Mouse (Mus musculus): ENCODE data around the gene Sbk1.
A peak's percentile ranks its signal among the peaks of the same experiment; 100 is the strongest.

Gene Sbk1

DNA sequence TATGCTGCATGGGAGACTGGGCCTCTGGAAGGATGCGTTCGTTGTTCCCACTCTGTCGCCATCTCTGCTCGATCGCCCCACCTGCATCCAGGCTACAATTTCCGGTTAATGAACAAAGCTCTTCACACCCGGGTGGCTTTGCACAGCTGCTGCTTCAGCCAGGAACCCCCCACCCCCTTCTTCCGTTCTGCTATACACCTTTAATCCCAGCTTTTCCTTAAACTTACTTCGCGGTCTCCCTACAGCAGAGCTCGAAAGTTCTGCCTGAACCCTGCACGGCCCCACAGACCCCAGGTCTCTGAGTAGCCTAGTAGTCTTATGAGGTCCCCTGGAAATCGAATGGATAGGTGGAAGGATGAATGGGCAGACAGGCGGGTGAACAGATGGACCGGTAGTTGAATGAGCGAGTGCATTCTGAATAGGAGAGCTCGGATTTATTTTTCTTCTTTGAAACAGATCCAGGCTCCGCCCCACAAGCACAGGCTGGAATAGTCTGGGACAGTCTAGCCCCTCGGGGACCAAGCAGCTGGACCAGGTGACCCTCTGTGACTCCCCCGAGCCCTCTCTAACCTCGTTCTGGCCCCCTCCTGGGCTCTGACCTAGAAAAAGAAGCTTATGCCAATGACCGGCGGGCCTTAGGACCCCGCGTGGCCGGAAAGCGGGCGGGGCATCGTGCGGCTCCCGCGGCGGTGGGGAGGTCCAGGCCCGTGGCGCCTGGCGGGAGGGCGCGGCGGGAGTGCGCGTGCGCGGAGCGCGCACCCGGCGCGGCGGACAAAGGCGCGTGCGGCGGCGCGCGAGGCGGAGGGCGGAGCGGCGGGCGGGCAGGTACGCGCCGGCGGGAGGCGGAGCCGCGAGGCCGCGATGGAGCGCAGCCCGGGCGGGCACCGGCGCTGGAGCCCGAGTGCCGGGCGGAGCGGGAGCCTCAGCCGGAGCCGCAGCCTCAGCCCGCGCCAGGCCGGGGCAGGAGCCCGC is at the start of gene Sbk1:
TSS of gene Sbk1 (plus strand) at position 908 of the 972 bp plus-strand sequence.
- peak; percentile 93 to 97 for DNase-seq

DNA sequence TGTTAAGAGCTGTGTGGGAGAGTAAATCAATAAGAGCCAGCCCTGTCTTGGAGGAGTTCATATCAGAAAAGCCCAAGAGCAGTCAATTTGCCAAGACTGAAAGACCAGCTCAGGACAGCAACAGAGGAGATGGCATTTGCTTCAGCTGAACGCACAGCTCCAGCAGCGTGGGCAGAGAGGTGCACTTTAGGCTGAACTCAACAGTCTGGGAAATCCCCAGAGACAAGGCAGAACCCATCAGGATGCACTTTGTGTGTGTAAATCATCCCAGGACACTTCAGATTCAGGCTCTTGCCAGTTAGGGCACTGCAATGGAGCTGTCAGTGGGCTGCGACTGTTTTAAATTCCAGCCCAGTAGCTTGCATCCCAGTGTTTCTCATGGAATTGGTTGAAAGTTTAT is 49.7 kb upstream of the Sbk1 start:
- no peak for DNase-seq

DNA sequence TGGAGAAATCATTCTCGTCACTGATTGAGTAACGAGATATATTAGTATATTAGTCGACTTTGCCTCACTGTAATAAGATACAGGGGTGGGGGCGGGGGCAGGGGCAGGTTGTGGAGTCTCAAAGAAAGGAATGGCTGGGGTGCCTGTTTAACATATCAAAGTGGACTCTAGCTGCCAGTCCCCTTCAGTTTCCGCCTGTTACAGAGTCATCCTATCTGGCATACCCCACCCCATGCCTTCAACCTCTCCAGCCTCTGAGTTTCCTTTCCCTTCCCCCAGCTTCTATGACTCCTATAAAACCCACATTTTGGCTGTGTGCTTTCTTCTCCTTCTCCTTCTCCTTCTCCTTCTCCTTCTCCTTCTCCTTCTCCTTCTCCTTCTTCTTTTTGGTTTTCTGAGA is 46.3 kb upstream of the Sbk1 start:
- DNase-seq, result no peak

DNA sequence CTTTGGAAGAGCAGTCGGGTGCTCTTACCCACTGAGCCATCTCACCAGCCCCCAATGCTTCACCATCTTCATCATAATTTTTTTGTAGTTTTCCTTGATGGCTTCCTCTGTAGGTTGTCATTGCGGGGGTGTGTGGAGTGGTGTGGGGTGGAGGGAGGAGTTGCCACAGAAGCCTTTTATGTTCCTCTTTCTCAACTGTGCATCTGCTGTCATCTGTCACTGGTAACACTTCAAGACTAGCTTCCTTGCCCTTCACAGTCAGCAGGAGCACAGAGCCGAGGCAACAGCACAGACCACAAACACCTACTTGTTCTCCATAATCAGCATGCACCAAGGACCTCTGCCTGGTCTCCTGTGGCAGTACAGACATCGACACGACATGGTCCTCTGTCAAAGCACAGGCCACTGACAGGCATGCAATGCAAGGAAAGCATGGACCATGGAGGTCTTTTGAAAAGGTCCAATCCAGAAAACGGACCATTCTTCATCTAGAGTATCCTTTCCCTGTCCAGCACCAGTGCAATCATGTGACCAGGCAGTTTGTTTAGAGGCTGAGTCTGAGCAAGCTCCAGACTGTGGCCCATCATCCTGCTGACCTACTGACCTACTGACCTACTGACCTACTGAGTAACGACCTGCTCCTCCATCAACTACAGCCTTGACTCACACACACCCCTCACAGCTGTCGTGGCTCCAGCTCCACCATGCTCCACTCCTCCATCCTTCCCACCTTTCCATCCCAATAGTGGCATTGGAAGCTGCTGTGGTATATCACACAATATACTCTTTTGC is 41.9 kb upstream of the Sbk1 start:
- DNase-seq, result peak in 1 of 2 experiments; percentile 8

DNA sequence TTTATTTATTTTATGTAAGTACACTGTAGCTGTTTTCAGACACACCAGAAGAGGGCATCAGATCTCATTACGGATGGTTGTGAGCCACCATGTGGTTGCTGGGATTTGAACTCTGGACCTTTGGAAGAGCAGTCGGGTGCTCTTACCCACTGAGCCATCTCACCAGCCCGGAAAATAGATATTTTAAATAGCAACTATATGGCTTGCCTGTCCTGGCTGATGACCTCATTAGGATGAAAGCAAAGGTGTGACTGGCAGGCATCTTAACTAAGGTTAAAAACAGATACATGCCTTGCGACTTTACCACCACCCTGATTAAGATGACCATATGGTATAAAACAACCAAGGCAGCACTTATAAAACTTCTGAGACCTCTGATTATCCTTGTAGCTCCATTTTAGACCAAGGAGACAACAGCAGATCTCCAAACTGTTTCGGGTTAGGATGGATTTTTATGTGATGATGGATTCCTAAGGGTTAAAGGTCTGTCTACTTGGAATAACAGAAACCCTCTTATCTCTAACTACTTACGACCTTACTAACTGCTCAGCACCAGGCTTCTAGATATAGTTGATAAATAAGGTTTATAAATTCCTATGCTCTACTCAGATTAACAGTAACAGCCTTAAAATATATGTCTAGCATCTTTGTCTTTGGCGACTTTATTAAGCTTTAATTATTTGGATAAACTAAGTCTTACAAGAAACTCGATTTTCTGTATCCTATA is 39.9 kb upstream of the Sbk1 start:
- DNase-seq, result no peak

DNA sequence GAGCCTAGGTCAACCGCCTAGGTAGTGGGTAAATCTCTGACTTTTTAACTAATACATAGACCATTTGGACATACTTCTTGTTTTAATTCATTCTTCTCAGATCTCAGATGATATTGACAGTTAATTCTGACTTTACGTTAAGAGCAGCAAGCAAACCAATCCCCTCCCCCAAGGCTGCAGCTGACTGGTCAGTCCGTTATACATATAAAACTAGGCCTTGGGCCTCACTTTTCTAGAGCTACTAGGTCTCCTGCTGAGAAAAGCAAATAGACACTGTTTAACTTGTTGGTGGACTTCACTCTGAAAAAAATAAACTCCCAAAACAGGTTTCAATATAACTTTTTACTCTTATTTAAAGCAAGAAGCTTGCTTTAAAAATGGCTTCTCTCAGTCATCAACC is 37.8 kb upstream of the Sbk1 start:
- no peak for DNase-seq

DNA sequence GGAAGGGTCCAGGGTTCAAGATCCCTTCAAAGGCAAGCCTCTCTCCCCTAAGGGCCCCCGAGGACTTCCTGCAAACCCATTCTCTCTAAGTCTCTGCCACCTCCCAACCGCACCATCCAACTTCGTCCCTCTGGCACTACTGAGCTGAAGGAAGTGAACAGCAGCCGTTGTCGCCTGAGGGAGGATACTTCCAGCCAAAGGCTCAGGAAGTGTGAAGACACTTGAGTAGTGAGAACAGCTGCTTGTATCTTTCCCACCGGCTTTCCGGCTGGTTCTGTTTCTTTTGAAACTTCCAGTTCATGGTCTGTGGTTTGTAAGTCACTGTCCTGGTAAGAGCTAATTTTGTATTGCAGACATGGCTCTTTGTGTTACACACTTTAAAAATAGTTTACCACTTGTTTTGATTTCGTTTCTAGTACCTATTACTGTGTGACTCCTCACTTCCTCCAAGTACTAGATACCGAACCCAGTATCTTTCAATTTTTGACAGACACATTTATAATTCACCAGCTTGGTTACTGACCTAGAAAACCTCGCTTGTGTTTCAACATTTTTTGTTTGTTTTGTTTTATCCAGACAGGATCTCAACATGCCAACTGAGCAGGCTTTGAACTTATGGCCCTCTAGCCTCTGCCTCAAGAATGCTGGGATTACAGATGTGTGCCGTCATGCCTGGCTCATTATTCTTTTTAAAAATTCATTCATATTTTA is 36.2 kb upstream of the Sbk1 start:
- DNase-seq, result no peak

DNA sequence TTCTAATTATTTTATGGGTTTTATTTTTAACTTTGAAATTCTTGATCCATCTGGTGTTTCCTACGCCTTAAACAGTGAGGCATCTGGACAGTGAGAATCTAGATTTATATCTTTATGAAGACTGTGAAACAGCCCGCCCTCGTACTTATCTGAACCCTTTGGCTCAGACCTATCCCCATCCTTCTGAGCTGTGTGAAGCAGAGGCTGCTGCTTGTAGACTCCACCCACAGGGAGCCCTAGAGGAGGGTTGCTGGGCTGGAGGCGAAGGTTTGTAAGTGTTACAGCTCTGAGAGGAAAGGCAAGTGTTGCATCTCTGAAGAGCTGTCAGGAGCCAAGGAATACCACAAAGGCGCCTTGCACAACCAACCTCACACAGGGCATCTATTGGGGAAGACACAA is 35.6 kb upstream of the Sbk1 start:
- no peak for DNase-seq

DNA sequence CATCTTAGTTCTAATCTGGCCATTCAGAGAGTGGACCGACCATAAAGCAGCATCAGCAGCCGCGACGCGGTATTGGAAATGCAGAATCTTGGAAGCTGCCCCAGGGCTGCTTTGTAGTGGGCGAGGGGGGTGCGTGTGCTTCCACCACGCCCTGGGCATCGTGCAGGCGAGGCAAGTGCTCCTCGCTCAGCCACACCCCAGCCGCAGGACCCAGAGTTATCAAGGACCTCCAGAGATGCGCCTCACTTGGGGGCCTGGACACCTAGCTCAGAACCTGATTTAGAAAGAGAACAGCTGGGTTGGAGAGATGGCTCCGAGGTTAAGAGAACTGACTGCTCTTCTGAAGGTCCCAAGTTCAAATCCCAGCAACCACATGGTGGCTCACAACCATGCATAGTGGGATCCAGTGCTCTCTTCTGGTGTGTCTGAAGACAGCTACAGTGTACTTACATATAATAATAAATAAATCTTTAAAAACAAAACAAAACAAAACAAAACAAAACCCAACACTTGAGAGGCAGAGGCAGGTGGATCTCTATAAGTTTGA is 31.5 kb upstream of the Sbk1 start:
- DNase-seq, result no peak

DNA sequence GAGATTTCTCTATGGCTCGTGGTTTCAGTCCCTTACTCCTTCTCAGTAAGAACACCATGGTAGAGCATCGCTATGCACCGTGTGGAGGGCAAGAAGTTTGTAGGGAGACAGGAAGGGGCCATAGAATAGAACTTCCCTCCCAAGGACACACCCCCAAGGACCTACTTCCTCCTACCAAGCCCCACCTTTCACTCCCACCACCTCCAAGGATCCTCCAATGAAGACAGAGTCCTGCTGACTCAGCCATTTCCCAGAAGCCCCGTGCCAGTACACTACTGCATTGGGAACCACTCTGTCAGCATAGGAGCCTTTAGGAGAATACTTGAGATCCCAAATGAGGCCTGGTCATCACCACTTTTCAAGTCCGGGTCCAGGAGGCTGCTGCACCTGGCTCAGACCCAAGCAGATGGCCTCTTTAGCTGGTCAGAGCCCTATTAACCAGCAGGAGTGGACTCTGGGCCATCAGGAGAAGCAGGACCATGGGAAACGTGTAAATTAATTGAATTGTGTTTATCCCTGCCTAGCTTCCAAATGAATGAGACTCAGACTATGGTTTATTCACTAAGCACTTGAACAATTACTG is 28.2 kb upstream of the Sbk1 start:
- DNase-seq, result no peak

DNA sequence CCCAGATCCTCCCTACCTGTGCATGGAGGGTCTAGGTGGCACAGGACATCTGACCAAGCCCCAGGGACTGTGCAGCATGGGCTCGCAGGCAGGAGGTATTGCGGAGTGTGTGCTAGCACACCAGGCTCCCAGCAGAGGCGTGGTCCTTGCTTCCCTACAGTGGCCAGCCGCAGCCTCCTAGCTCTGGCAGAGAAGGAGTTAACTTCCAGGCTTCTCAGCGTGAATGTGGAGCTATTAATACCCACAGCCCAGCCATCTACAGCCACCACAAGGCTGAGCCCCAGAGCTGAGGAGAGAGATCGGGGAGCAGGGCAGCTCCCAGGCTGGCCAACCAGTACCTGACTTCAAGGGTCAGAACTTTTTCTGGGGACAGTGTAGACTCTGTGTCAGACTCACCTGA is 24.3 kb upstream of the Sbk1 start:
- DNase-seq, result no peak

DNA sequence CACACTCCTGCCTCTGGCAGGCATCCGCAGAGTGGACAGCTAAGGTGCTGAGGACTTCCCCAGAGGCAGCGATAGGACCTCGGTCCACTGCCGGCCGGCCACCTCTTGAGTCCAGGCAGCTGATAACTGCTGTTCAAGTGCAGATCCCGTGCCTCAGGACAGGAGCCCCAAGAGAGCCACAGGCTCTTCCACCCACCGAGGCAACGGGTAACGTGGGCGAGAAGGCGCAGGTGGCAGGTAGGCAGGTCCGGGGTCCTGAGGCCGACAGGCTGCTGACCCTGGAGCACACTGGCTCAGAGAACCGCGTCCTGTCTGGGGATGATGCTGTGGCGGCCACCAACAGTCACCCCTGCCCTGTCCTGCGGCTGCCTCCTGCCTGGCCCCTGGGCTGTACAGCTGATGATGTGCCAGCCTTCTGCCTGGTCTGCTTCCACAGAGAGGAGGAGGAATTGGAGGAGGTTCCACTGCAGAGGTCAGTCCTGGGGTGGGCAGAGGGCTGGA is 23.7 kb upstream of the Sbk1 start:
- DNase-seq, result no peak

DNA sequence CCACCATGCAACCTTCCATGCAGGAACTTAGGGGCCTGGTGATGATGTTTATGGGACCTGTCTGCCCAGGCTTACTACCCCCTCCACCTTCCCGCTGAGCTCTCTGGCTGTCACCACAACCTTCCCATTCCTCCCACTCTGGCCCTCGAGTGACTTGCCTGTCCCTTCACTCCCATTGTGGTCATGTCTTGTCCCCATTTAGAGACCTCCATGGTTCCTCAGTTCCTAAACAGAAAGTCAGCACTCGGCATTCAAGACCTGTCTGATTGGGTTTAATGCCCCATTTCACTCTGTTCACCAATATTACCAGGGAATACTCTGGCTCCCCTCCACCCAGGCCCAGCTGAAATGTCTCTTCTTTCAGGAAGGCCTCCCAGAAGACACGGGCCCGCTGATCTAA is 23.3 kb upstream of the Sbk1 start:
- DNase-seq, result no peak

DNA sequence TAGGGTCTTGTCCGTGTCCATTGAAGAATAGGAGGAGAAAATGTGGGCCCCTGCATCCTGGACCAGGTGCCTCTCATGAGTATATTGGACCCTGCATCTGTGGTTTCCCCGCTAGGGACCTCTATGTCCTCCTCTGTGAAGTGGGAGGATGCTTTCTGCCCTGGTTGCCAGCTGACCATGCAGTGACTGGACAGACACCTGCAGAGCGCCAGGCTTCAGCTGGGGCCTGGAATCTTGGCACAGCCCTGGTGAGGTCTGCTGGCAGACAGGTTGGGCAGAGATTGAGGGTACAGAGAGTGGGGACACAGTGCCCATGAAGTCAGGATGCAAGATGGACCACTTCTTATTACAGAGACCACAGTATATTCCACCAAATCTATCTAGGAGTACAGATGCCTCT is 22.4 kb upstream of the Sbk1 start:
- no peak for DNase-seq

DNA sequence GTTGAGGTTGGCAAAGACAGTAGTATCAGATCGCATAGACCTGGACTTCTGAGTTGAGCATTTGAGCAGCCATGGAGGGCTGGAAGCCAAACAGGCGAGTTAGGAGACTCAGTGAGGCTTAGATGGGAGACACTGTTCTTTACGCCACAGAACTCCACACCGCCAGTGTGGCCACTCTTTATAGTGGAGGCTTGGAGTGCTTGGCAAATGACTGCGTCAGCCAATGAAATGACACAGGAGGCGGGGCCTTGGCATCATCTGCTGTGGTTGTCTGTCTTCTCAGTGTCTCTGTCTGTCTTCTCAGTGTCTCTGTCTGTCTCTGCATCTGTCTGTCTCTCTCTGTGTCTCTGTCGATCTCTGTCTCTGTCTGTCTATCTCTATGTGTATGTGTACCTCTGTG is 21.9 kb upstream of the Sbk1 start:
- DNase-seq, result no peak

DNA sequence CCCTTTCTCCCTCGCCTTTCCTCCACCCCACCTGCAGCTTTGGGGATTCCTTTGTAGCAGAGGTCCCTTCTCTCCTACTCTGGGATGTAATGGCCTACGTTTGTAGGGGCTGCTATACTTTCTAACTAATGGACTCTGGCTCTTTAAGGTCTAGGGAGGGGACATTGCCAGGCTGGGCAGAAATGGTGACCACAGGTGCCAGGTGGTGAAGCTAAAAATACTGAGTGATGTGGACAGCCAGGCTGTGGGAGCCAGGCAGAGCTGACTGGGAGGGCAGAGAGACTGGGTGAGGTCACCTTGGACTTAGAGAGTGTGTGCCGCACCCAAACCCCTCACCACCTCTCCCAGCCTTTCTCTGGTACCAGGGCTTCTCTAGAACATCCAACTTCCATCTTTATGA is 20.7 kb upstream of the Sbk1 start:
- no peak for DNase-seq

DNA sequence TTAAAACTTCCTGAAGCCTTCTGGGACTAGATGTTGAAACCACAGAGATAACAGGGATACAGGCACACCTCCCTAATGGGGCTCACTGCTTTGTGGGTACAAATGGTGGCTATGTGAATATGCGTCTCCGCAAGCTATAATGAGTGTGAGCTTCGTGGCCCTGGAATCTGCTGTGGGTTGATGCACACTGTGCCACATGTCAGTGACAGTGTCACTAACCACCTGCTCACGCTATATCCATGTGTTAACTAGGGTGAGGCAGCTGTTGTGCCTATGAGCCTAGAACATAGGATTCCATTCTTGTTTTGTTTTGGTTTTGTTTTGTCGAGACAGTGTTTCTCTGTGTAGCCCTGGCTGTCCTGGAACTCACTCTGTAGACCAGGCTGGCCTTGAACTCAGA is 20.2 kb upstream of the Sbk1 start:
- DNase-seq, result no peak

DNA sequence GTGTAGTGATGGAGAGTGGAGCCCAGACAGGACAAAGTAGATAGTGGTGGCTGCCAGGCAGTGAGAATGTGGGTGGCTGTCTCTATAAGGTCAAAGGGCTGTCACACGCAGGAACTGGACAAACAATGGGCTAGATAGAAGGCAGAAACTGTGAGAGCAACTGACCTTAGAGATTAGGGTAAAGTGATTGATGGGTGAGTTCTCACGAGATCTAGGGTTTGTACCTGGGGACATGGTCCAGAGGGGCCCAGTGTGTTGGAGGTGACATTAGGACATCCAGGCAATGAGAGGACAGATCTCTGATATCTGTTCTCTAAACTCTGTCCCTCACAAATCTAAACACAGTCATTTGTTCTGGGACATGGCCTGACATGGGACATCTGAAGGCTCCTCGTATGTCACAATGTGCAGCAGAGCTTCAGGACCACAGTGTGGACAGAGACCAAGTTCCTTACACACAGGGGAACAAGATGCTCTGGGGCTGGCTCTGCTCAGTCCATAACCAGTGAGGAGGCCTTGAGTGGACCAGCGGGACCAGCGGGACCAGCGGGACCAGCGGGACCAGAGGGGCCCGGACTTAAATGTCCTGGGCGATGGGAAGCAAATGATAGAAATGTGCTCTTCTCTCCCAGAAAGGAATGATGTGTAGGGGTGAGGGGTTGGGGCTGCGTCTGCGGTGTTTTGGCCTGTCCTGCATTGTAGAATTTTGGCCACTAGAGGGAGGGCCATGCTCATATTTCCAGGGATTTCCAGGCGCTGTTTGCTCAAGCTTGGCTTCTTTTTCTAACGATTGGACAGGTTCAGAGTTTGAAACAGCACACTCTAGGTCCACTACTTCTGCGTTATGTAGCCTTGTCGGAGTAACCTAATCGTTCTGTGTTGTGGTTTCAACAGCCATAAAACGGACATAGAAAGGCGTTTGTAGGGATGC is 11.9 kb upstream of the Sbk1 start:
- DNase-seq, result peak in 1 of 2 experiments; percentile 75

DNA sequence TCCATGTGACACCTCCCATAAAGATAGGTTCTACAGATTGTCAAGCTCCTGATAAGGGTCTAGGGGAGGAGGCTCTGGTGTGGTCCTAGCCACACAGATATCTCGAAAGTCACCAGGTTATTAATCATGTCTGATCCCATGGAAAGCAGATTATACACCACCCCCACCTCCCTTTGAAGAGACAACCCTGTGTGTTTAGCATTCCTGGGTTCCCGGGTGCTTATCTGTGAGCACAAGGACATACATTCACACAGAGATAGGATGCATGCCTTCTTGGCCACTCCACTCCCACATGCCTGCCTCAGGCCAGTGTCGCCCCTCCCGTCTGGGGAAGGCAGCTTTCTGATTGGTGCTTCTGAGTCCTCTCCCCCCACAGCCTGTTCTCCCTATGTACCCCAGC is 10.6 kb upstream of the Sbk1 start:
- DNase-seq, result no peak

DNA sequence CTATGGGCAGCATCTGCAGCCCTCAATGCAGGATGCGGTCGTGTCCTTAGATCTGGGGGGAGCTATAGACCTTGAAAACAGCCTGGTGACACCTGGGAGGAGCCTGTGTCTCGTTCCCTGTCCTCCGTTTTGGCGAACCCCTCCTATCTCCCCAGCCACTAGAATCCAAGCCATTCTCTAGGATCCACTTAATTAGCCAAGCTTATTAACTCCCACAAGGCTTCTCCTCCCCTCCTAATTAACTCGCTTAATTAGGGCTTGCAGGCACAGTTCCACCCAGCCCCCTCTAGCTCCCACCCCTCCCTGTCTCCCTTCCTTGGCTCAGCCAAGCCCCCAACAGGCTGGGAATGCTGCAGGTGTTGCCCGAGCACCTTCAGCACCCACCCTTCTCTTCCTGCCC is 8.5 kb upstream of the Sbk1 start:
- DNase-seq, result no peak

DNA sequence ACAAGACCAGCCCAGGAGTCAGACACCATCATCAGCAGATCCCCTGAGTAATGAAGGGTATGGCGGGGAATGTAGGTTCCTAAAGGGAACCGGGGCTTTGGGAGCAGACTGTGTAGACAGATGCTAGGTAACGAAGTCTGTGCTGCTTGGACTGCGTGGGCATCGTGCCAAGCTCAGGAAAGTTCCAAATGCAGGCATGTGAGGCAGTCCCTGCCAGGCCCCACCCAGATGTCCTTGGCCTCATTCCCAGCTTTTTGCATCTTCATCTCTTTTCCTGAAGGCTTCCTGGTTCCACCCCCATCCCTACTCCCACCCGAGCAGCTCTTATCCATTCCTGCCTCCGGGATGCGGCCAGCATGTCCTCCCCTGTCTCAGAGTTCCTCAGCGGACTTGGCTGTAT is 6.5 kb upstream of the Sbk1 start:
- DNase-seq, result peak; percentile 63 to 72
